Mouse (Mus musculus): ENCODE measurements around the gene Slc6a6. TPM values are rescaled to one million over a fixed set of nuclear protein-coding genes. Genes with fewer than 3 reads are reported as not detected.

Slc6a6 gene
- polyA plus RNA-seq, 1 experiment from 2014 or later: 36.1 TPM

DNA sequence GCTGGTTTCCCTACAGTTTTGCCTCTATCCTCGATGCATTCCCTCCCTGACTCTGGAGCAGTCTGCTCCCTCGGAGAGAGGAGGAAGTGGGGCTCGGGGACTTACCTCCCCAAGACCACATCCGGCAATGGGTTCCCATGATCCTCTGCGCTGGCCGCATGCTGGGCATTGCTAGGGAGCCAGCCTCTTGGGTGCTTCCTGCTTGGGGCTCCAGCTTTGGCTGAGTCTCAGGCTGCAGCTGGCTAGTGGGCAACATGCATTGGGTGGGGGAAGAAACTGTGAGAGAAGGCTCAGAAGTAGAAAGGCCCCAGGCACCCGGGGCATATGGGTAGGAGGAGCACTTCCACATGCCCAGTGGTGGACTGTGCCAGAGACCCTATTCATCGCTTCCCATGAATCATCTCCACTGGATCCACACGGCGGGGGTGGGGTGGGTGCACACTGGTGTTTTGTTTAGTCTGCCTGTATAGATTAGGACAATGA is 4.7 kb upstream of the Slc6a6 start:
- no peak overlapping the region for H3K4me3 ChIP-seq (ENCODE audit: low read depth, low read length)
- ATAC-seq (ENCODE audit: insufficient number of reproducible peaks, low FRiP score, low TSS enrichment, low read depth): no peak
- no peaks in the 10 kb centered on the region for H3K27me3 ChIP-seq (ENCODE audit: control insufficient read depth, insufficient read depth, low read length)
- no peak for DNase-seq (ENCODE audit: low spot score)
- 67% methylated on average over 10 of the region's 10 CpGs for WGBS
- H3K36me3 ChIP-seq (ENCODE audit: control insufficient read depth, insufficient read depth, low read length): no peaks in the 10 kb centered on the region
- no peak overlapping the region for H3K27ac ChIP-seq (replicated peaks; ENCODE audit: low read depth, low read length)
- H3K9me3 ChIP-seq (ENCODE audit: control insufficient read depth, low read length): no peaks in the 10 kb centered on the region
- H3K4me2 ChIP-seq (ENCODE audit: low read depth, severe bottlenecking): no peak overlapping the region
- 0 out of 2 replicates have a peak, but pooled peaks cover 2% of the 10 kb centered on the region for H3K4me1 ChIP-seq (ENCODE audit: control insufficient read depth, insufficient read depth, low read length)
- no peak overlapping the region for H3K9ac ChIP-seq (ENCODE audit: low read length)

DNA sequence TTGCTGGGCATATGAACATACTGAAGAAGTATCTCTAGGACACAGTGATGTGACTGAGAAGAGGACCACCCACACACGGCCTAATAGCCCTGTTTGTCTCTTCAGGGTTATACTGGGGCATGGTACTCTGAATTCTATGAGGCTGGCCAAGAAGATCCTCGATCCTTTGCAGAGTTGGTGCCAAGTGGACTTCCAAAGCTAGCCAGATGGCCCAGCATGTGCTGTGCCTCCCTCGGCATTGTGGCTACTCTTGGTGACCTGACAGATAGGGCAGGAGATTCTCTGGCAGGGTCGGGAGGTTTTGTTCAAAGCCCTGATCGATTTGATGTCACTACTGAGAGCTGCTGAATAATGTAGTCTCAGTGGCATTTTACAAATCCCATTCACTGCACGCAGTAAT is 4.1 kb upstream of the Slc6a6 start:
- no peak overlapping the region for H3K4me2 ChIP-seq (ENCODE audit: low read depth, severe bottlenecking)
- DNase-seq (ENCODE audit: low spot score): no peak
- H3K27ac ChIP-seq (replicated peaks; ENCODE audit: low read depth, low read length): no peak overlapping the region
- H3K4me1 ChIP-seq (ENCODE audit: control insufficient read depth, insufficient read depth, low read length): 0 out of 2 replicates have a peak, but pooled peaks cover 2% of the 10 kb centered on the region
- no peak overlapping the region for H3K9ac ChIP-seq (ENCODE audit: low read length)
- no peak overlapping the region for H3K4me3 ChIP-seq (ENCODE audit: low read depth, low read length)
- no peaks in the 10 kb centered on the region for H3K27me3 ChIP-seq (ENCODE audit: control insufficient read depth, insufficient read depth, low read length)
- no peak for ATAC-seq (ENCODE audit: insufficient number of reproducible peaks, low FRiP score, low TSS enrichment, low read depth)
- 80% methylated on average over 6 of the region's 6 CpGs for WGBS
- no peaks in the 10 kb centered on the region for H3K36me3 ChIP-seq (ENCODE audit: control insufficient read depth, insufficient read depth, low read length)
- no peaks in the 10 kb centered on the region for H3K9me3 ChIP-seq (ENCODE audit: control insufficient read depth, low read length)

DNA sequence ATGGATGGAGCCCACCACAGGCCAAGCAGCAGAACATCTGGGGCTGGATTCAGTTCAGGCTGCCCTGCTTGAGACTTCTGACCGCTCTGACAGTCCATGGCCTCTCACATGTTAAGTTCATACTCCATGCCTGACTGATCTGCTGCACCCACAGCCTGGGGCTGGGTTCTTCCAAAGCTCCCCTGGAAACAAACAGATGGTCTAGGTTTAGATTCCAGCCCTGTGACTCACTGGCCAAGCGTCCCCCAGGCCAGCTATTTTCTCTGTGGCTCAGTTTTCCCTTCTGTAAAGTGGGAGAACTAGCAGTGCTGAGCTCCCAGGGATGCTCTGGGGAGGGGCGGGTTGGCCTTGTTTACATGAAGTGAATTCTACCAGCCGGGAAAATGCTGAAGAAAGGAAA is 2.0 kb upstream of the Slc6a6 start:
- DNase-seq (ENCODE audit: low spot score): no peak
- ATAC-seq (ENCODE audit: insufficient number of reproducible peaks, low FRiP score, low TSS enrichment, low read depth): no peak
- Histone ChIP-seq H3K4me3 (ENCODE audit: low read depth, low read length) (no peak overlapping the region), H3K9me3 (ENCODE audit: control insufficient read depth, low read length) (no peaks in the 10 kb centered on the region), H3K4me2 (ENCODE audit: low read depth, severe bottlenecking) (no peak overlapping the region), H3K9ac (ENCODE audit: low read length) (no peak overlapping the region), H3K27me3 (ENCODE audit: control insufficient read depth, insufficient read depth, low read length) (no peaks in the 10 kb centered on the region), H3K4me1 (ENCODE audit: control insufficient read depth, insufficient read depth, low read length) (peaks cover 18% of the 10 kb centered on the region; the same call in 1 of the 2 replicates), H3K27ac (replicated peaks; ENCODE audit: low read depth, low read length) (no peak overlapping the region), H3K36me3 (ENCODE audit: control insufficient read depth, insufficient read depth, low read length) (no peaks in the 10 kb centered on the region)
- 82% methylated on average over 4 of the region's 4 CpGs for WGBS

DNA sequence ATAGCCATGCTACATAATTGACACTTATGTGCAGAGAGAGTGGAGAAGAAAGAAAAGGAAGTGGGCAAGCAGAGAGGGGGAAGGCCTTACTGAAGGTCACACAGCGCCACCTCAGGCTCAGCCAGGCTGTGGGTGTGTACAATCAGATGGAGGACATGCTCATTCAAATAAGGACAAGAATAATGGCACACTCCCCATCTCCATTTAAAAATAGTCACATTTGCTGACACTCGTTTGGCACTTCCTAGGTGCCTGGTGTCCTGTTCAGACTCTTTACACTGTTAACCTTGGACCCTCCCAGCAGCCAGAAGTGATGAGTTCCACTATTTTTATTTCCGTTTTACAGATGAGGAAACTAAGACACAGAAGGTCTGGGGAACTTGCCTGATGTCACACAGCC is 732 bp upstream of the Slc6a6 start:
- Histone ChIP-seq H3K9ac (ENCODE audit: low read length) (peak overlapping the region; percentile 92), H3K4me3 (ENCODE audit: low read depth, low read length) (no peak overlapping the region; the same call in 1 of the 2 replicates), H3K36me3 (ENCODE audit: control insufficient read depth, insufficient read depth, low read length) (no peaks in the 10 kb centered on the region), H3K4me1 (ENCODE audit: control insufficient read depth, insufficient read depth, low read length) (peaks cover 20% of the 10 kb centered on the region; the same call in 1 of the 2 replicates), H3K9me3 (ENCODE audit: control insufficient read depth, low read length) (no peaks in the 10 kb centered on the region), H3K27ac (replicated peaks; ENCODE audit: low read depth, low read length) (peak overlapping the region; percentile 83), H3K27me3 (ENCODE audit: control insufficient read depth, insufficient read depth, low read length) (no peaks in the 10 kb centered on the region), H3K4me2 (ENCODE audit: low read depth, severe bottlenecking) (peak overlapping the region; percentile 72)
- 50% methylated on average over 3 of the region's 3 CpGs for WGBS
- DNase-seq (ENCODE audit: low spot score): no peak
- no peak for ATAC-seq (ENCODE audit: insufficient number of reproducible peaks, low FRiP score, low TSS enrichment, low read depth)

DNA sequence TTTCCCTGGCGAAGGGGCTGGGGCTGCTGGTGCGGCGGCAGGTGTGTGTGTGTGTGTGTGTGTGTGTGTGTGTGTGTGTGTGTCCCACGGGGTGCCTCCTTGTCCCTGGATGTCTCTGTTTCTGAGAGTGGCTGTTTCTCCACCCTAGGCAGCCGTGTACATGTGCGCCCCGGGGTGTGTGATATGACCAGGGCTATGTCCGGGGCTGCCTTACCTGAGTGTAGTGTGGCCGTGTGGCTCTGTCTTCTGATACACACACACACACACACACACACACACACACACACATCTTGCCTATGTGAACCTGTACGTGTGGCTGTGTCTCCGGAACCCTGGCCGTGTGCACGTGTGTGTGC is 599 bp downstream of the Slc6a6 start:
- no peaks in the 10 kb centered on the region for H3K36me3 ChIP-seq (ENCODE audit: control insufficient read depth, insufficient read depth, low read length)
- 2% methylated on average over 13 of the region's 13 CpGs for WGBS
- H3K9ac ChIP-seq (ENCODE audit: low read length): peak overlapping the region; percentile 92
- H3K4me3 ChIP-seq (ENCODE audit: low read depth, low read length): peak overlapping the region; percentile 94
- no peak for DNase-seq (ENCODE audit: low spot score)
- H3K4me1 ChIP-seq (ENCODE audit: control insufficient read depth, insufficient read depth, low read length): peaks cover 20% of the 10 kb centered on the region; the same call in 1 of the 2 replicates
- H3K27me3 ChIP-seq (ENCODE audit: control insufficient read depth, insufficient read depth, low read length): no peaks in the 10 kb centered on the region
- peak overlapping the region; percentile 72 for H3K4me2 ChIP-seq (ENCODE audit: low read depth, severe bottlenecking)
- H3K27ac ChIP-seq (replicated peaks; ENCODE audit: low read depth, low read length): peak overlapping the region; percentile 73; the same call in 1 of the 2 replicates
- no peaks in the 10 kb centered on the region for H3K9me3 ChIP-seq (ENCODE audit: control insufficient read depth, low read length)
- peak; percentile 24; the same call in 1 of the 2 replicates for ATAC-seq (ENCODE audit: insufficient number of reproducible peaks, low FRiP score, low TSS enrichment, low read depth)

DNA sequence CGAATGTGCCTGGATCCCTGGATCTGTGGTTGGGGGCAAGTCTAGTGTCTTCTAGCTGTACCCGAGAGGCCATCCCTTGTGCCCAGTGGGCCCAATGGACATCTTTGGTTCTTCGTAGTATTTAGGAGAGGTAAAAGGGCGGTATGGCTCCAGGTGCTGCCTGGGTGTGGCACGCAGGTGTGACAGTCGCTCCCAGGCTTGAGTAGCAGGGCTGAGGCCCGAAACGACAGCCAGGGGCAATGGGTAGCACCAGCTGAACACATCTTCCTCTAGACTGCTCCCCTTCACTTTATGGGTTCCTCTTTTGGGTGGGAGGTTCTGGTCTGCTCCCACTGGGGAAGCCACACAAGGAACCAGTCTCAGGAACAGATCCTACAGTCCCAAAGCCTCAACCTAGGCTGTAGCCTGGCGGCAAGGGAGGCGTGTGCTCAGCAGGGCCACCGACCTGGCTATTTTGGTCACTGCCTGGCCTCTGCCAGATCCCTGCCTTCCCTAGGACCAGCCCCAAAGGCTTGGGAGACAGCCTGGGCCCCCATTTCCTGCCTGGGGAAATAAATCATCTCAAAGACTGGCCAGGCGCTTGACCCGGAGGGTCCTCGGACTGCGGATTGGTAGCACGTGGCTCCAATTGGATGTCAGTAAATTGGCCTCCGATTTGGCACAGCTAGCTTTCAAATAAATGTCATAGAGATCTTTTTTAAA is 1.1 kb downstream of the Slc6a6 start:
- Histone ChIP-seq H3K36me3 (ENCODE audit: control insufficient read depth, insufficient read depth, low read length) (no peaks in the 10 kb centered on the region), H3K4me3 (ENCODE audit: low read depth, low read length) (peak overlapping the region; percentile 94), H3K9me3 (ENCODE audit: control insufficient read depth, low read length) (no peaks in the 10 kb centered on the region), H3K4me1 (ENCODE audit: control insufficient read depth, insufficient read depth, low read length) (peaks cover 20% of the 10 kb centered on the region; the same call in 1 of the 2 replicates), H3K27me3 (ENCODE audit: control insufficient read depth, insufficient read depth, low read length) (no peaks in the 10 kb centered on the region), H3K4me2 (ENCODE audit: low read depth, severe bottlenecking) (peak overlapping the region; percentile 72), H3K9ac (ENCODE audit: low read length) (peak overlapping the region; percentile 92), H3K27ac (replicated peaks; ENCODE audit: low read depth, low read length) (no peak overlapping the region)
- ATAC-seq (ENCODE audit: insufficient number of reproducible peaks, low FRiP score, low TSS enrichment, low read depth) (no peak), DNase-seq (ENCODE audit: low spot score) (peak; percentile 52)
- WGBS: 7% methylated on average over 17 of the region's 17 CpGs

DNA sequence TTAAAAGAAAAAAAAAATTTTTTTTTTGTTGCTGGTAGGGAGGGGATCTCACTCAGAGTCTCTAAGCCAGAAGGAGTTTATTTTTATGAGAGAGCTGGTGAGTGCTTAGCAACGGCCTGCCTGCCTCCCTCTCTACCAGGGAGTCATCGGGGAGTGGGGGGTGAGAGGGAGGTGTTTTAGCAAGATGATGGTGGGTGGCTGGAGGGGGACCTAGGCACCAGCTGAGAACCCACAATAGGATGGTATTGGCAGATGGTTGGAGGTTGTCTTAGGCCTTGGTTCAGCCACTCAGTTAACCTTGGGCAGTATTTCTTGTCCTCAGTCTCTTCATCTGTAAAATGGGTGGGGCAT is 1.7 kb downstream of the Slc6a6 start:
- peaks cover 20% of the 10 kb centered on the region; the same call in 1 of the 2 replicates for H3K4me1 ChIP-seq (ENCODE audit: control insufficient read depth, insufficient read depth, low read length)
- WGBS: 8% methylated on average over 2 of the region's 2 CpGs

DNA sequence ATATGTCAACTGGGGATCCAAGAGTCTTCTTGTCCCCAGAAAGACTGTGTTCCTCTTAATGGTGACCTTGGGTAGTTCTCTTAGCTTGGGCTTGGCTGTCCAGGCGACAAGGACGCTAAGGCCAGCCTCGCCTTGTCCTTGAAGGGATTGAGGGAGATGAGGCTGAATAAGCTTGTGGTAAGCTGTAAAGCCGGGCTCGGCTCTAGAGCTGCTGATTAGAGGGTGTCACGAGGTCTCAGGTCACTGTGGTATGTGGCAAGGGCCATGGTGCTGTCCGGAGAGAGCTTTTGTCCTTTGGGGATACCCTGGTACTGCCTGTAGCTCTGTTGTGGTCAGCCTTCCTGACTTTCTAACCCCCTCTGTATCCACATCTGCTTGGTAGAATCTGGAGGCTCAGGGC is 2.0 kb downstream of the Slc6a6 start:
- no peaks in the 10 kb centered on the region for H3K9me3 ChIP-seq (ENCODE audit: control insufficient read depth, low read length)
- no peak overlapping the region for H3K9ac ChIP-seq (ENCODE audit: low read length)
- no peaks in the 10 kb centered on the region for H3K27me3 ChIP-seq (ENCODE audit: control insufficient read depth, insufficient read depth, low read length)
- no peak overlapping the region for H3K27ac ChIP-seq (replicated peaks; ENCODE audit: low read depth, low read length)
- peak overlapping the region; percentile 72 for H3K4me2 ChIP-seq (ENCODE audit: low read depth, severe bottlenecking)
- ATAC-seq (ENCODE audit: insufficient number of reproducible peaks, low FRiP score, low TSS enrichment, low read depth) (no peak), DNase-seq (ENCODE audit: low spot score) (no peak)
- no peak overlapping the region for H3K4me3 ChIP-seq (ENCODE audit: low read depth, low read length)
- H3K4me1 ChIP-seq (ENCODE audit: control insufficient read depth, insufficient read depth, low read length): peaks cover 20% of the 10 kb centered on the region; the same call in 1 of the 2 replicates
- WGBS: 71% methylated on average over 7 of the region's 7 CpGs
- no peaks in the 10 kb centered on the region for H3K36me3 ChIP-seq (ENCODE audit: control insufficient read depth, insufficient read depth, low read length)

More for the DNA sequence above, 1.7 kb downstream of the Slc6a6 start:
- Histone ChIP-seq H3K27me3 (ENCODE audit: control insufficient read depth, insufficient read depth, low read length) (no peaks in the 10 kb centered on the region), H3K9me3 (ENCODE audit: control insufficient read depth, low read length) (no peaks in the 10 kb centered on the region), H3K9ac (ENCODE audit: low read length) (no peak overlapping the region), H3K36me3 (ENCODE audit: control insufficient read depth, insufficient read depth, low read length) (no peaks in the 10 kb centered on the region), H3K4me3 (ENCODE audit: low read depth, low read length) (peak overlapping the region; percentile 94), H3K4me2 (ENCODE audit: low read depth, severe bottlenecking) (peak overlapping the region; percentile 72), H3K27ac (replicated peaks; ENCODE audit: low read depth, low read length) (no peak overlapping the region)
- DNase-seq (ENCODE audit: low spot score) (no peak), ATAC-seq (ENCODE audit: insufficient number of reproducible peaks, low FRiP score, low TSS enrichment, low read depth) (no peak)
